Mouse (Mus musculus) hindbrain, embryonic 15.5 days (tissue): ENCODE measurements at regions not wholly inside any gene's neighbourhood (a gene's known extent, or its start where the extent isn't known, plus 50 kb on each side); places are given as distances from the start of the nearest gene placed in this dataset.
"Not testable (repeated sequence)": the region's sequence is repeated elsewhere in the genome, so short reads cannot be mapped to it uniquely, and the experiment has no call there.

ENCODE experiments used
- ATAC-seq: fragments of 200-750 bp; cut with Nextera tagmentation; 2 replicates; pipeline ENCODE4 v1.8.0; 2017; ENCODE audit warnings: low read depth, moderate number of reproducible peaks, moderate TSS enrichment; ENCODE audit not compliant: low FRiP score
- H3K27ac ChIP-seq: fragments of 300-500 bp; sonication (generic); replicated peaks from 2 replicates; pipeline ENCODE4 v1.5.1; 2015; ENCODE audit warnings: mild to moderate bottlenecking, inconsistent platforms
- H3K27me3 ChIP-seq: fragments of 300-500 bp; sonication (generic); 2 replicates; pipeline ENCODE4 v1.6.1; 2015; ENCODE audit warnings: control low read depth, inconsistent platforms
- H3K36me3 ChIP-seq: fragments of 300-500 bp; sonication (generic); 2 replicates; pipeline ENCODE4 v1.6.1; 2015; ENCODE audit warnings: control low read depth, inconsistent platforms
- H3K4me1 ChIP-seq: fragments of 300-500 bp; sonication (generic); replicated peaks from 2 replicates; pipeline ENCODE4 v1.6.1; 2015; ENCODE audit warnings: control low read depth, inconsistent platforms
- H3K4me2 ChIP-seq: fragments of 300-500 bp; sonication (generic); 2 replicates; pipeline ENCODE4 v1.6.1; 2015; ENCODE audit warnings: moderate library complexity, mild to moderate bottlenecking, inconsistent platforms
- H3K4me3 ChIP-seq: fragments of 300-500 bp; sonication (generic); 2 replicates; pipeline ENCODE4 v1.5.1; 2015; ENCODE audit warnings: mild to moderate bottlenecking, inconsistent platforms
- H3K9ac ChIP-seq: fragments of 300-500 bp; sonication (generic); 2 replicates; pipeline ENCODE4 v1.6.1; 2015; ENCODE audit warnings: inconsistent platforms
- H3K9me3 ChIP-seq: fragments of 300-500 bp; sonication (generic); 2 replicates; pipeline ENCODE4 v1.6.1; 2016; ENCODE audit warnings: control low read depth, inconsistent platforms
- WGBS: fragments of 180-500 bp; shearing (Covaris S2); methylation state at CpG from one replicate; pipeline ENCODE4 v1.1.7; 2015; 5-methylcytosine and 5-hydroxymethylcytosine counted together

DNA sequence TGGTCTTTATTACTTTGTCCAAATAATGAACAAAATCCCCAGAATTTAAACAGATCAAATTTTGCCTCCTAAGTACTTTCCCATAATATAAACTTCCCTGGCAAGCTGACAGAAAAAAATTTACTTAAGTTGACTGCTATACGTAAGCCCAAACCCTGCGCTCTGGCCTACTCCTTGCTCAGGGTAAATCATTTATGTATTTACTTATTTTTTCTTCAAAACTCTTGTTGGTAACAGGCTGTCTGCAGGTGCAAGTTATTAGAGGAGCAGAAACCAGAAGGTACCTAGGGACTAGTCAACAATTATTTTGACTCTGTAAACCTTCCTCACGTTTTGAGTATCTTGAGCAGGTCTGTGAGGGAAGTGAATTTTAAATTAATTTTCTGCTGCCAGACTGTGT is 2615.7 kb downstream of the Poteg start:
- Histone ChIP-seq H3K4me1 (no peaks in the 10 kb centered on the region), H3K9me3 (no peaks in the 10 kb centered on the region), H3K36me3 (no peaks in the 10 kb centered on the region), H3K27ac (no peak overlapping the region), H3K4me3 (no peak overlapping the region), H3K27me3 (no peaks in the 10 kb centered on the region), H3K4me2 (no peak overlapping the region), H3K9ac (no peak overlapping the region)
- WGBS, result 81% methylated on average over 3 of the region's 3 CpGs
- ATAC-seq, result no peak

DNA sequence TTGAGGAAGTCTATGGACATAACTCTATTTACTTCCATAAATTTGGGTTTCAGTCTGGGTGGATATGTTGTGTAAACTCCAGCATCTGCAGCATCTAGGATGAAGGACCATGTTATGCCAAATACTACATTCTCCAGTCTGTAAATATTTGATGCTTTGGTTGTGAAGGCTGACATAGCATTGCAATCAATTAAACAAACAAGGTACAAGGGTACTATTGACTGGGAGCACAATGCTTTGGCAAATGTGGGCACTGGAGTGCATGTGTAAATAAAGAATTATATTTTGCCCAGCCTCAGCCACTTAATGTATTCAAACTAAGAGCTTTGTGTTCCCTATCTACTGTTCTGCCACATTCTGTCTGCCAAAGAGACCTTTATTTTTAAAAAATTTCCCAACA is 2630.3 kb downstream of the Poteg start:
- no peak overlapping the region for H3K27ac ChIP-seq
- H3K9me3 ChIP-seq, result no peaks in the 10 kb centered on the region
- ATAC-seq, result no peak
- no peak overlapping the region for H3K9ac ChIP-seq
- no peaks in the 10 kb centered on the region for H3K4me1 ChIP-seq
- no peaks in the 10 kb centered on the region for H3K36me3 ChIP-seq
- no peak overlapping the region for H3K4me3 ChIP-seq
- H3K27me3 ChIP-seq, result no peaks in the 10 kb centered on the region
- H3K4me2 ChIP-seq, result no peak overlapping the region

DNA sequence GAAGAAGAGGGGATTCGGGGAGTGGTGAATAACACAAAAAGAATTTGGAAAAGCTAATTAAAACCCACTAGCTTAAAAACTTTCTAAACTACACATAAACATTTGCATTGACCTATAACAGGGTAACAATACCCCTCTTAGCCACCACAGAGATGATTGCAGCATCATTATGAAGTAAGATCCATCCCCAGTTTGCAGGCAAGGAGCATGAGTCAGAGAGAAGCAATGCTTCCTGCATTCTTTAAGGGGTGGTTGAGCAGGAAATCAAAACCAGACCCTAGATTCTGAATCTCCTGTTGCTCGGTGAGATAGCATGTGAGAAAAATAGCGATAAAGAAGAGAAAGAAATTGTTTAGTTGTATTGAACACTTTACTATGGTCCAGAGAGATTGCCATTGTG is 2680.3 kb downstream of the Poteg start:
- Histone ChIP-seq H3K4me2 (no peak overlapping the region), H3K9me3 (no peaks in the 10 kb centered on the region), H3K9ac (no peak overlapping the region), H3K27me3 (no peaks in the 10 kb centered on the region), H3K4me3 (no peak overlapping the region), H3K27ac (no peak overlapping the region), H3K36me3 (no peaks in the 10 kb centered on the region), H3K4me1 (no peaks in the 10 kb centered on the region)
- WGBS, result 86% methylated on average over 3 of the region's 3 CpGs
- no peak for ATAC-seq

DNA sequence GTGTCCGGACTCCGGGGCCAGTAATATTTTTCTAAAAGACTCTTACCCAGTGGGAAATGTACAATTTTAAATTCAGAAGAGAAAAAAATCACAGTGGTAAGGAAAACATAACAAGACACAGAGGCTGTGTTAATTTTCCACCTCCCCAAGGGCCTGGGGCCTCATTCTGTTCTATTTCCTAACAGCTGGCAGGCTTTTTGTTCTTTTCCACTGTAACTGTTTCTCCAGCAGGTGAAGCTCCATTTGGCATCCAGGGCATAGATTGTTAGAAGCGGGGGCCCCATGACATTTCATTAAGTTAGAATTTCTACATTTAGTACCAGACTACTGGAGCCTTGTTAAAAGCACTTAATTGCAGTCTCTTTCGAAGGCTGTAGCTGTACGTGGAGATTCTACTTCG is 2687.5 kb downstream of the Poteg start:
- no peaks in the 10 kb centered on the region for H3K36me3 ChIP-seq
- 63% methylated on average over 6 of the region's 6 CpGs for WGBS
- no peak overlapping the region for H3K9ac ChIP-seq
- no peak overlapping the region for H3K27ac ChIP-seq
- no peak overlapping the region for H3K4me2 ChIP-seq
- no peaks in the 10 kb centered on the region for H3K27me3 ChIP-seq
- no peak for ATAC-seq
- H3K4me3 ChIP-seq, result no peak overlapping the region
- H3K4me1 ChIP-seq, result no peaks in the 10 kb centered on the region
- H3K9me3 ChIP-seq, result no peaks in the 10 kb centered on the region

DNA sequence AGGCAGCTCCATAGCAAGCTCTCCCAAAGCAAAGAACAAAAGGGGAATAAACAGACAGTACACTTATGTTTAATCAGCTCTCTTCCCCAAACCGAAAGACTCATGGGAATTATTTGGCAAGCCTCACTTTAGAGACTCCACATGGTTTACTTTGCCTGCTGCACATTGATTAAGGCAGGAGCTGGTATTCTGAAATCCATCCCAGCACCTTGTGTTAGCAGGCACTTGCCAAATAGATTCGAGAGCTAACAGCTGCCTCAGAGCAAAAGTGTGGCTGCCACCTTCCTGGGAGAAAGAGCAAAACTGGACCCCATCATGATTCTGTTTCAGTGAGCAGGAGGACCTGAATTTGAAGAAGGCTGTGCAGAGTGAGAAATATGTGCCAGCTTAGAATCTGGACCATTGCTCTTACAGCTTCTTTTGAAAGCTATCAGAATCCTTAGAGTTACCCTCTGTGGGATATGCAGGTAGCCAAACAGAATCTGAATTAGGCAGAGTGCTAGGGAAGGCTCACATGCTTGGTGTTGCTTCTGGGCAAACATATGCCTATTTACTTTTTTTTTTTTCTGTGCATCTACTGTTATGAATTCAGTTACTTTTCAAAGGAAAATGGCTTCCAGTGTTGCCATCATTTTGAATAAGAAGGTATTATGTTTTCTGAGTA is 2703.8 kb downstream of the Poteg start:
- H3K36me3 ChIP-seq, result no peaks in the 10 kb centered on the region
- H3K27ac ChIP-seq, result no peak overlapping the region
- no peak overlapping the region for H3K4me3 ChIP-seq
- 68% methylated on average over 2 of the region's 2 CpGs for WGBS
- H3K4me1 ChIP-seq, result no peaks in the 10 kb centered on the region
- no peaks in the 10 kb centered on the region for H3K27me3 ChIP-seq
- no peaks in the 10 kb centered on the region for H3K9me3 ChIP-seq
- ATAC-seq, result no peak
- H3K9ac ChIP-seq, result no peak overlapping the region
- H3K4me2 ChIP-seq, result no peak overlapping the region

DNA sequence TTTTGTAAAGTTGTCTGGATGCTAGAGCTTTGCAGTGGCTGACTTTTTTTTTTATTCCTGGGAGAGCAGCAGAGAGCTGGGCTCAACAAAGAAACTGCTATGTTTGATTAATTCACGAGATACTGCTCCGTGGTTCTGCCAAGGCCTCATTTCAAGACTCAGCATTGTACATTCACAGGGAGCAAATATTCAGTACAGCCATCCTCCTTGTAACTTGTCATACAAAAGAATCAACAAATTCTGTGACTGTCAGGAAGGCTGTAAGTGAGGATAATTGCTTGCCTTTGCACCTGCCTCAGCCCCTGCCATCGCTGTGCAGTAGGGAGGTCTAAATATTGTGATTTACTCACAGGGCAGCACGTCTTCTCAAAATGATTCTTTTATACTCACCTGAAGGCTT is 2705.5 kb downstream of the Poteg start:
- Histone ChIP-seq H3K4me1 (no peaks in the 10 kb centered on the region), H3K27ac (no peak overlapping the region), H3K4me3 (no peak overlapping the region), H3K27me3 (no peaks in the 10 kb centered on the region), H3K9me3 (no peaks in the 10 kb centered on the region), H3K4me2 (no peak overlapping the region), H3K9ac (no peak overlapping the region), H3K36me3 (no peaks in the 10 kb centered on the region)
- WGBS, result 48% methylated on average over 4 of the region's 4 CpGs
- ATAC-seq, result no peak

DNA sequence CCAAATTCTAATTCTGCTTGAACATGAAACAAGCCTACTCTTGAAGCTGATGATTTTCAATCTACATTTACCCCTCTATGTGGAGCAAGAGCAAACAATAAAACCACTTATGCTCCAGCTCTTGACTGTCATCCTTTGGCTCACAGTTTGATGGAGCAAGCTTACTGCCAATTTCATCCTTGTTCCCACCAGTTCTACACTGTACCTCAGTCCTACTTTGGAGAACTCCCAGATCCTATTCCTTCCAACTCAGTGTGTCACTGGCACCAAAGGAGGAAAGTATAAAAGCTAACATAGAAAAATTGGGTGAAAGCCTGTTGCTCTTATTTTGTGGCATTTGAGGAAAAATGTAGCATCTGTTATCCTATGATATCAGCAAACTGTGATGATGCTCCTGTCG is 2724.4 kb downstream of the Poteg start:
- no peaks in the 10 kb centered on the region for H3K27me3 ChIP-seq
- no peak overlapping the region for H3K4me2 ChIP-seq
- no peak overlapping the region for H3K27ac ChIP-seq
- no peaks in the 10 kb centered on the region for H3K9me3 ChIP-seq
- WGBS, result 75% methylated on average over 1 of the region's 1 CpGs
- no peak for ATAC-seq
- no peaks in the 10 kb centered on the region for H3K4me1 ChIP-seq
- no peak overlapping the region for H3K4me3 ChIP-seq
- no peaks in the 10 kb centered on the region for H3K36me3 ChIP-seq
- H3K9ac ChIP-seq, result no peak overlapping the region

DNA sequence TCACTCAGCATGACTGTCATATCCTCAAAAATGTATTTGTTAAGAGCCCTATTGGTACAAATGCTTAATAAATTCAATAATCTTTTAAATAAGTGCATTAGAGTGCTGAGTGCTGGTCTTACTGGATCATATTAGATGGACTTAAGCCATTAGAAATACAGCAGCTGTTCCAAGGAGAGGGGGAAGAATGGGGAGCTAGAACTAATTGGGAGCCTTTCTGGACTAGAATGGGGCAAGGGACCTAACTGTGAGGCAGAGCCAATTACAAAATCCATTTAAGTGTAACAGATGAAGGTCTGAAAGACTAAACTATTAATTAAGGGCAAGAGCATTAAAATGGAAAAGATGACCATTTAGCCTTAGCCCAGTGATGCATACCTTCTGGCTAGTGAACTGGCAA is 2755.3 kb downstream of the Poteg start:
- not testable (repeated sequence) for H3K27ac ChIP-seq

DNA sequence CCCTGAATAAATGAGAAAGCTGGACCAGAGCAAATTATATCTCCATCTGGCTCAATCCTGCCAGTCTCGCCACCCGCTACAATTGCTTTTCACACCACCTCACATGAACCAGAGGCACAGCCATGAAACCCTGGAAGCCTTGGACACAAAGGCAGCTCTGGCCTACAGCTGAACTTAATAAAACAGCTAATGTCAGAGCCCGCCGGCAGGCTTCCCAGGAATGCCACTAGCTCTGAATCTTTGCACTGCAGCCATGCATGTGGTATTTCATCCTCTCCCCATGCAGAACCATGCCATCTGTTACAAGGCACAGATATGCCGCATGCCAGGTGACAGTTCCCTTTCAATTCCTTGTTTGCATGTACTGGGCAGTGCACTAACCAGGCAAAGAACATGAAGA is 2779.9 kb downstream of the Poteg start:
- H3K4me2 ChIP-seq, result no peak overlapping the region
- peak; percentile 66; the same call in 1 of the 2 replicates for ATAC-seq
- no peak overlapping the region for H3K9ac ChIP-seq
- no peaks in the 10 kb centered on the region for H3K36me3 ChIP-seq
- WGBS, result 70% methylated on average over 5 of the region's 5 CpGs
- no peaks in the 10 kb centered on the region for H3K4me1 ChIP-seq
- no peaks in the 10 kb centered on the region for H3K9me3 ChIP-seq
- no peak overlapping the region for H3K4me3 ChIP-seq
- H3K27me3 ChIP-seq, result no peaks in the 10 kb centered on the region
- no peak overlapping the region for H3K27ac ChIP-seq

More for the DNA sequence above, 2755.3 kb downstream of the Poteg start:
- not testable (repeated sequence) for H3K36me3 ChIP-seq, H3K4me2 ChIP-seq, H3K4me1 ChIP-seq, H3K27me3 ChIP-seq, ATAC-seq, H3K9me3 ChIP-seq, H3K4me3 ChIP-seq, H3K9ac ChIP-seq

DNA sequence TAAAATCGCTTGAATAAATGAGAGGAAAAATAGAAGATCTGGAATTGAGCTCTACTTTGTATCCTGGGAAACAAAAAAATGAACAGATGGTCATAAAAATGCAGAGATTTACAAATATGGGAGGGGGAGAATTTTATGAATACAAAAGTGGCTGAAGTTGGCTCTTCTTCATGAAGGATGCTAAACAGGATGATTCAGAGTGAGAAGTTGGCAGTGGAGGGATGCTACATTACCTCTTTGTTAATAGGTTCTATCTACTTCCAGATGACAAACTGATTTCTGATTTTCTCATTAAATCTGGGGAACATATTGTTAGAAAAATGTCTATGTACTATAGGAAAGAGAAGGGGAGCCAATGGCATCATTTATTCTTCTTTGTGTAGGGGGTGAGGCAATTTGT is 2785.8 kb downstream of the Poteg start:
- Histone ChIP-seq H3K9ac (no peak overlapping the region), H3K27me3 (no peaks in the 10 kb centered on the region), H3K4me3 (no peak overlapping the region), H3K9me3 (no peaks in the 10 kb centered on the region), H3K36me3 (no peaks in the 10 kb centered on the region), H3K4me1 (no peaks in the 10 kb centered on the region), H3K27ac (no peak overlapping the region), H3K4me2 (no peak overlapping the region)
- WGBS, result 79% methylated on average over 1 of the region's 1 CpGs
- no peak for ATAC-seq

DNA sequence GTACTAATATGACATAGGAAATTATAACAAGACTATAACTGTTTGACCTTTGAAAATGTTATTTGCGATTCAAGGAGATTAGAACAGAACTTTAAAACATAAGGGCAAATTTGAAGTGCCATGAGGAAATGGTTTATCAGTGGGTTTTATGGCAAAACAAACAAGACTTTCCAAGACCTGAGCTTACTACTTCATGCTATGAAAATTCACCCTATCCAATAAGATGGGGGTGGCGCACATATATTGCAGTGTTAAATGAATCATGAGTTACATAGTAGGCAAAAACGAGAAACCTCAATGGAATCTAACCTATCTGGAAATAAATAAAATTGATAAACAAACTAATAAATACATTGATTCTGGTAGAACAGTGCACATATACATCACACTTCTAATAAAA is 2804.3 kb downstream of the Poteg start:
- Histone ChIP-seq H3K4me3 (no peak overlapping the region), H3K27me3 (no peaks in the 10 kb centered on the region), H3K9ac (no peak overlapping the region), H3K4me2 (no peak overlapping the region), H3K9me3 (no peaks in the 10 kb centered on the region), H3K27ac (no peak overlapping the region), H3K4me1 (no peaks in the 10 kb centered on the region), H3K36me3 (no peaks in the 10 kb centered on the region)
- 88% methylated on average over 3 of the region's 3 CpGs for WGBS
- ATAC-seq, result no peak

DNA sequence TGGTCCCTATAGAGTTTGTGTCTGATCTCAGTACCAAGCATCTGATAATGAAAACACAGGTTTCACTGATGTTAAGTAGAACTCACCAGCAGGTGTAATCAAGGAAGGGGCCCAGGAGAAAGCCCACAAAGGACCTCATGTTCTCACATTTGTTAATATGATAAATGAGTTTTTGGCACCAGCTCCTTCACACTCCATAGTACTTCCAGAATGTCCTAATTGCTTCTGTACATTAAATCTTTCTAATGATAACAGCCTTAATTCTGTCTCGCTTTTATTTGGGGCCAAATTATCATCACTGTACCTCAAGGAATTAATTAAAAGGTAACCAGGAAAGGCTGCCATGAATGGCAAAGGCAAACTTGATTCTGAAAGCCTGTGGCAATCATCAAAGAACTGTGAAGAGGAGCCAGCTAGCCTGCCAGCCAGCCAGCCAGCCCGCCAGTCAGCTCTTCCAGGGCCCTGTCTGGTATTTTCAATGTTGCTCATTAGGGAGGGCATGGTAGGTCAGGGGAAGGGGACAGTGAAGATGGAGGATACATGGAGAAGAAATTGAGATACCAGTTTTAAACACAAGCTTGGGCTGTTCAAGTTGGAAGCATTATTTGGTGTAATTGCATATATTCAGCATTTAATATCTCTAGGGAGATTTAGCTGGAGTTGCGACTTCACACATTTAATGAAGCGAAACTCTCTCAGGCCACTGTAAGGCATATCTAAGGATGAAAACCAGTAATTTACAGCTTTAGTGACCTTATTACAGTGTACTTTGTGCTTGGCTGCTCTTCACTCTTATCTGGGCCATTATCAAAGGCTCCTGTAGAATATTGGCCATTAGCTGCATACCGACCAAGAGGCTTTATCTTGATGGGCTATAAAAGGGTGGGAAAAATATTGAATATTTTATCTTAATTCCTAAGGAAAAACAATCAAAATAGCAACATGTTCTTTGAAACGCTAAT is 2822.8 kb downstream of the Poteg start:
- Histone ChIP-seq H3K4me1 (no peaks in the 10 kb centered on the region), H3K4me2 (no peak overlapping the region), H3K9me3 (no peaks in the 10 kb centered on the region), H3K36me3 (no peaks in the 10 kb centered on the region), H3K27ac (no peak overlapping the region), H3K4me3 (no peak overlapping the region), H3K9ac (no peak overlapping the region), H3K27me3 (no peaks in the 10 kb centered on the region)
- WGBS, result 77% methylated on average over 6 of the region's 6 CpGs
- no peak for ATAC-seq
